Mouse (Mus musculus) layer of hippocampus, postnatal 25 days (tissue): ENCODE measurements at regions not wholly inside any gene's neighbourhood (a gene's known extent, or its start where the extent isn't known, plus 50 kb on each side); places are given as distances from the start of the nearest gene placed in this dataset.

ENCODE experiments used
- DNase-seq, 2 experiments: peaks; one replicate each; pipeline ENCODE4 v3.0.0; 2022; ENCODE audit warnings: mixed read lengths in 2 of 2, low spot score in 1 of 2; ENCODE audit errors: extremely low spot score in 1 of 2

DNA sequence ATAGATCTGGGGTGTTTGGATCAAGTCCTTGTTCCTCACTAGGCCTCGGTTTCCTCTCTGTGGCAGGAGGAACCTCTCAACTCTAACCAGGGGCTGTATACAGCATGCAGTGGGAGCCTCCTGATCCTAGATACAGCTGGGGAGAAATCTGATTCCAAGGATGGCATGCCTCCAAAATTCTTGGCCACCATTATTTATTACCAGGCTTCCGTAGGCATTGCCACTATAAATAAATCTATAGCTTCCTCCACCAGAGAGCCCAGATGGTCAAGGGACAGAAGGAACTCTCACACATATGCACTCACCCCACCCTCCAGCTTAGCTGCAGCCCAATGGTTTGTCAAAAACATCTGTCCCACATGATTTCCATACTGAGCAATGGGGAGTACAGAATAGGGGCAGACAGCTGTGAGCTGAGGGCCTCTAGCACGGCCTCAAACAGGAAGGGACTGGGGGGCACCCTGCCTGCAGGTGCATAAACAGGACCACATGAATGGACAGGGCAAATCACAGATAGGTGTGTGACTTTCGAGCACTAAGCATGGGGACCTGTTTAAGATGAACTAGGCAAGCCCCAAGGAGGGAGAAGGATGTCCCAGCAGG, 100.8 kb upstream of the Mgme1 start:
- DNase-seq = no peak

DNA sequence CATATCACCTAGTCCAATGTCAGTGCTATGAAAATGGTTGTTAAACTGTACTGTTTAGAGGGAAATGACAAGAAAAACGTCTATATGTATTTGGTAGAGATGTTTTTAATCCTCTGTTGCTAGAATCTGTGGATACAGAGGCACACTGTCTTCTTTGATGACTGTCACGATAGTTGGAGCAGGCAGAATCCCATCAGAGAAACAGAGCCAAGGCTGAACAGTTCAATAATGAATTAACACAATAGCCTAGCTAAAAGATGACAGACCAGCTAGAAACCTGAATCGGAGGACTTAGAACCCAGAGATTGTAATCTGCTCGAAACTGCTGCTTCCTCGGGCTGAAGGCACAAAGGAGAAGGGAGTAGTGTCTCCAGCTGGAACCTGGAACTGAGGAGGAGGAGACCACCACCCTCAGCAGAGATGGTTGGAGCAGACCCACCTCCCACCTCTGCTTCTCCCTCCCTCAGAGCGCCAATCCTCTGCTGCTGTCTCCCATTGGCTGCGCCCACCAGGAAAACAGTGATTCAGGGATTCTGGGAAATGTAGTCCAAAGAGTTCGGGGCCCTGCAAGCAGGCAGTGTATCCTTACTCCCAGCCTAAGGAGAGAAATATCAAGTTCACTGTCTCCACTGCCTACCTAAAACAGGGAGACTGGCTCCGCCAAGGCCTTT, 98.2 kb upstream of the Mgme1 start:
- DNase-seq = peak; percentile 59 to 61

DNA sequence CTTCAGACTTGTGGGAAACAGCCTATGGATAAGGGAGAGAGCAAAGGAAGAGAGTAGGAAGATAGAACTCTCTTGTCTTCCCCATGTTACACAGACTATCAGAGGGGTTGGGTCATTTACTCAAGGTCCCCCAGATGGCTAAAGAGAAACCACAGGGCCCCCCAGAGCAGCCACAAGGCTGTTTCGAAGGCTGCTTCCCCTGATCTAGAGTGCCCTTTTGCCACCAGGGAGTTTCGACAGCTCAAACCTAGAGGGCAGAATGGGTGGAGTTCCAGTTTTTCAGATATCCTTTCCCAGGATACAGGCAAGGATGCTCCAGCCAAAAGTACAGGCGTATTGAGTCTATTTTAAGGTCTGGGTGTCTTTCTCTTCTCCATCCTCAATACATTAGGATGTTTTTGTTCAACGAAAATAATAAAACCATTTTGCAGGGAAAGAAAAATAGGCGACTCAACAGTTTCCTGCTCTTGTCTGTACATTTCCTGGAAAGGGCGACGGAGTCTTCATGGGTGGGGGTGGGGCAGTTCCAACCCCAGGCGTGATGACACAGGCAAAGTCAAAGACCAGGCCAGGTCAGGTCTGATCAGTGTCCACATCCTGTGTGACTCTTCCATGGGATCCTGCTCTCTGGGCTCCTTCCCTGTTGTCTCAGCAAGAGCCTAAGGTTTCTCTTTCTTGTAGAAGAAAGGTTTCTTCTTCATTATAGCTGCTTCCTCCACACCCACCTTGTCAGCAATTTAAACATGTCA, 96.9 kb upstream of the Mgme1 start:
- DNase-seq = no peak

DNA sequence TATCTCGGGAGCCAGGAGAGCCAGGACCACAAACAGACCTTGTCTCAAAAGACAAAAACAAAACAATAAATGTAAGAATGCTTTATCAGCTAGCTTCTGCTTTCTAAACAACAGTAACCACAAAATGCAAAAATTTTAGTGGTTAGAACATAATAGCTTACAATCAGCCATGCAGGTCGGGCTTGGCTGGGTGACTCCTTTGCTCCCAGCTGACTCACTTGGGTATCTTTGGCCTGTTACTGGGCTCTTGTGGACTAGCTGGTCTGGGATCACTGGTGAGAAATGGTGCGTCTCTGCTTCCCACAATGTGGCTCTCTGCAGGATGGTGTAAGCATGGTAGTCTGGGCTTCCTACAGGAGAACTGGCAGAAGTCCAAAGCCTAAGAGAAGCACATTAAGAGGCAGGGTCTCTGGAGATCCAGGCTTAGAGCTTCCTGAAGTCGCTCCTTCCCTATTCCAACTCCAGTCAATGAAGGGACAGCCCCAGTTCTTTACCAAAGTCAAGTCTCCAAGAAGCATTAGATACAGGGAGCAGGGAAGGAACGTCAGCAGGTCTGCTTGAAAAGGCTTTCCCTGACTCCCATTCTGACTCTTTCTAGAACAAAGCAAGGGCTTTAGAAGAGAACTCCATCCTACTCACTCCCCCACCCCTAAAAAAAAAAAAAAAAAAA, 96.0 kb upstream of the Mgme1 start:
- DNase-seq = no peak

DNA sequence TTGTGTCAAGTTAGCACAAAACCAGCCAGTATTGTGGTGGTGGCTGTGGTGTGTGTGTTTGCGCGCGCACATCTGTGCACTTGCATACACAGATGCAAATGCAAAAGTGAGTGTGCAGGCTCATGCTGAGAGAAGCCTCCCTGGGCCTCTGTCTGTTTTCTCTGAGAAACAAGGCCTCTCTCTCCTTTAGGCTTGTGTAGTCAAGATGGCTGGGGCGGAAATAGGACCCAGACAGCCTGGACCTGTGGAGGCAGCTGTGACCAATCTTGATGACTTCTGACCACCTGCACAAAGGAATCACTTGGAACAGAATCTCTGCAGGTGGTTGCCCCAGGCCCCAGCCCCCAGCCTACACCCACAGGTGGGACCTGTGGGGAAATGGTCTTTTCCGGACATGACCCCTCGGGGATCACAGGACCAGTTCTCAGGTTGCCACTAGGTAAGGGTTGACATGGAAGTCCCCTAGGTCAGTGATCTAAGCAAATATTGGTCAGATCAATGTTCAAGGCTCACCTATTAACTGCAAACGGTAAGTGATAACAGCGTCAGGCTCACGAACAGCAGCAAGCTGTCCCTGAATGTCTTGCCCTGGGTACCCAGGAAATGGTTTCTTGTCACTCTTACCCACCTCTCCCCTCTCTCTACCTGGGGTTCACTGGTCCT, 93.8 kb upstream of the Mgme1 start:
- no peak for DNase-seq

DNA sequence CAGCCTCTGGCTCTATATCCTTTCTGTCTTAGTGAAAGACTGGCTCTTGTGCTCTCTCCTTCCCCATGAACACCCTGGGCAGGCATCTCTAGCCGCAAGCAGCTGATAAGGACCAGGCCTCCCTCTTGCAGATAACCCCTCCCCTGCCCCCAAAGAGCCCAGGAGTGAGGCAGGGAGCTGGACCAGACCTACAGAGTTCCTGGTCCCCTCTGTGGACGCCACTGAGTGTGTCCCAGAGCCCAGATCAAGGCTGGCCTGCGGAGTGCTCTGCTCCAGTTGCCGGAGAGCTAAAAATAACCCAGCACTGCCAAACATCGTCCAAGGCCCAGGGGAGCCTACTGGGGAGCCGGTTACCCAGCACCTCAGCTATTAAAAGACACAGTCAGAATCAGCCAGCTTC, 93.2 kb upstream of the Mgme1 start:
- no peak for DNase-seq

DNA sequence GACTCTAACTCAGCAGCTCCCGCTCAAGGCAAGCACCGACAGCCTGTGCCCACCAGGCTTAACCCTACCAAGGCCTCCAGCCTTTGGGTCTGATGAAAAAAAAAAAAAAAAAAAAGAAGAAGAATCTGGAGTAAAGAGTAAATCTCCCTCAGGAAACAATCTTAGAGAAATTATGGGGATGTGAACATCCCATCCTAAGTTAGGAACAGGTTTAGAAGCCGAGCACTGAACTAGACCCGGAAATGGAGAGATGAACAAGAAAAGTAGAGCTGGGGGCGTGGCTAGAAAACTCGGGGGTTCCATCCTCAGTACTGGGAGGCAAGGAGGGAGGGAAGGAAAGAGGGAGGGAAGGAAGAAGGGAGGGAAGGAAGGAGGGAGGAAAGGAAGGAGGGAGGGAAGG, 92.5 kb upstream of the Mgme1 start:
- DNase-seq = no peak

DNA sequence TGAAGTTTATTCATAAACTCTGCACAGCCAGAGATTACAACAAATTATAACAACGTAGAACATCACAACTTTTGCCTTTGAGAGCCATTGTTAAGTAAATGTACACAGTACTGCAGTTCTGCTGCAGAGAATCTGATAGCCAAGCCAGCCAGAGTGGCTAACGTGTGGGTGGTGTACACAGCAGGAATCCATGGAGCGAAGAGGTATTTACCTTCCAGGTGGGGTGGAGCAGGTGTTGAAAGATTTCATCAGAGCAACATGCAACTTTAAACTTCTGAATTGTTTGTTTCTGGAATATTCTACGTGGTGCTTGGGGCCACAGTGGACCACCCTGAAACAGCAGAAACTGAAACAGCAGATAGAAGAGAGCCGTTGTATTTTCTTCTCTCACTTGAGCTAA, 88.4 kb upstream of the Mgme1 start:
- DNase-seq = no peak

DNA sequence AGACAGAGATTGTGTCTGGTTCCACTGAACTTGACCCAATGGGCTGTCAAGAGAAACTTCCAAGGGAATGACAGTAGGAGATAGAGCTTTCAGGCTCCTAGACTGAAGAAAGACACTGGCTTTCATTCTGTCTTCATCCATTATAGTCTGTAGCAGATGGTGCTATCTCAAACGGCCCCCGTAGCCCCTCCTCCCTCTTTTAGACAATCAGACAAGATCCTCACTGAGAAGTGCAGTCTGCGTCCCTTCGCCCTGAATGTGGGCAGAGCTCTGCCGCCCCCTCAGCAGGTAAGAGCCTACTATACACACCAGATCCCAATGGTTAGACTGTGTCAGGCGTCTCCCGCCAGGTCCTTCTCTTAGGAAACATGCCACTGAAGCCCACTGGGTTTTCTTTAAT, 87.9 kb upstream of the Mgme1 start:
- DNase-seq = no peak

DNA sequence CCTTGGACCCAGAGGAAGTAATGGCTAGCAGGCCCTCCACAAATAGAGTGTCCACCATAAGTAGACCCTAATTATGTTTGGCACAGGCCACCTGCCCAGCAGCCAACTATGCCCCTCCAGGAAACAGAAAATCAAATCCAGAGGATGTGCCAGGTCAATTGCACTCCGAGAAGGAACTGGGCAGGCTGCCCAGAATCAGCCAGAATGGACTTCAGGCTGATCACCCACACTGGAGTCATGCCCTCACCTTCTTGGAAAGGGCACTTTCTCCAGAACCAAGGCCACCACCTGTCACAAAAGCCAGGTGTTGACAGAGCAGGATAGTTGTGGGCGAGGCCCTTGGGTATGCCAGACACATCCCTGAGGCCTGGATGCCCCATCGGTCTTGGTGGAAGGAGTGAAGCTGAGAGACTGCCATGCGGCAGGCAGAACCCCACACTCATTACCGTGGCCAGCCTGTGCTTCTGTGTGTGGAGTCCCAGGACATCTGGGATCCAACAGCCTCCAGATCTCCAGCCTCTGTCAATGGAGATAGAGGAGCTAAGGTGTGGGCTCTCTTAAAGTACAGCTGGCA, 87.0 kb upstream of the Mgme1 start:
- DNase-seq = no peak

DNA sequence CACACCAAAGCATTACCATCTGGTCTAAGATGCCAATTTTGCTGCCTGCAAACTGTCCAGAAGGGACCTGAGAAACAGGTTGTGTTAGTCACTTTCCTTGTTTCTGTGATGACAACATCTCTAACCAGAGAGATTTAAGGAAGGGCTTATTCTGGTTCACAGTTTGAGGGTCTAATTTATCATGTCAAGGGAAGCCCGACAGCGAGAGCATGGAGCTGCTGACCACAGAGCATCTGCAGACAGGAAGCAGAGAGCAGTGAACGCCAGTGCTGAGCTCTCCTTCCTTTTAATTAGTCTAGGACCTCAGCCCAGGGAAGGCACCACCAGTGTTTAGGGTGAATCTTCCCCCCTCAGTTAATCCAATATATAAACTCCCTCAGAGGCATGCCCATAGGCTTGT, 85.3 kb upstream of the Mgme1 start:
- DNase-seq = no peak

DNA sequence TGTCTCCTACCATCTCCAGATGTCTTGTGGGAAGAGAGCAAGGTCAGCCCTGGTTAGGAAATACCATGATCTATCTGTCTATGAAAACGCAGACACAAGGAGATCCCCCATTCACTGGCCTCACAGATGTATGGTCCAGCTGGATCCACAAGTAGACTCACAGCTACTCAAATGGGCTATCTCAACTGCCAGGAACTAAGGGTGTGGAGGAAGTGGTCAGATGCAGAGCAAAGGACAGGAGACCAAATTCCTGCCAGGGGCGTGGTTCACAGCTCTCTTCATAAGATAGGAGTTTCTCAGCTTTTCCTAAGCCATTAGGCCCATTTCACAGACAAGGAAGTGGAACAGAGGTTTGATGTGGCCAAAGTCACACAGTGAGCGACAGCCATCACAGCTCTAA, 84.0 kb upstream of the Mgme1 start:
- DNase-seq = no peak

DNA sequence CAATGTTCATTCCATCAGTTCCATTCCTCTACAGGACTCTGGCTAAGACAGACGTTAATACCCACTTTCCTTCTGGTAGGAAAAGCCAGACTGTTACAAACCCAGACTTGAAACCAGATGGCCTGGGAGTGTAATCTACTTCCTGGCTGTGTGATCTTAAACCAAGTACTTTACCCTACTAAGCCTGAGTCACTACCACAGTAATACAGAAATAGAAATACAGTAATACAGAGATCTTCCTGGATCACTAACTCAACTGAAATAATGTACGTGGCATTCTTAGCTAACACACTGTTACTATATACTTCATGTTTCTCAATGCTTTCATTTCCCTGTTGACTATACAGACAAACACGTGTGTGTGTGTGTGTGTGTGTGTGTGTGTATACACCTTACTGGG, 82.4 kb upstream of the Mgme1 start:
- DNase-seq = no peak

DNA sequence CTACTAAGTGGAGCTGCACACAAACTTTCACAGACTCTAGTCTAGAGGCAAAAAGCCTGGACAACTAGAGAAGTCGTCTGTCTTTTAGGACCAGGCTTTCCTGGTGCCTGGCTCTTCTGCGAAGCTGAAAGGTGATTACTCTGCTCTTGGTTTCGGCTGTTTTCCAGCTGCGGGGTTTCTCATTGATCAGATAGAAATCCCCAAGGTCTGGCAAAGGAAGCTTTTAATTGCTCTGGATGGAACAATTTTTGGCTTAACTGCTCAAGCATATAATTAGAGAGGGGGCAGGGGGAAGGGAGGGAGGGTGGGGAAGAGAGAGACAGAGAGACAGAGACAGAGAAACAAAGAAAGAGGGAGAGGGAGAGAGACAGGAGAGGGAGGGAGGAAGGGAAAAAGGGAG, 82.0 kb upstream of the Mgme1 start:
- no peak for DNase-seq

DNA sequence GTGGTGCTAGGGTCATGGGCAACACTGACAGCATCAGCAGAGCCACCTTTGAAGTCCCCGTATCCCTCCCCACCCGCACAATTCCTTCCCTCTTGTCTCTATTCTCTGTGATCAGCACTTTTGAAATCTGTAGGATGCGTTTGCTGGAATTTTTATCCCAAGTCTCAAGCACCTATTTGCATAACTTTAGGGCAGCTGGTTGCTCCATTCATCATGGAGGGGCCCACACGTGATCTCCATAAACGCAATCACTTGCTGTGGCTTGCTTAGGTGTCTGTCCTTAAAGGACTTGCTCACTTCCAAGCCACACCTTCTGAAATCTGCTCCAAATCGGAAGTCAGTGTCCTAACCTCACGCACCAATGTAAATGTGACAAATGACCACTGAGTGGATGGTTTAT, 80.7 kb upstream of the Mgme1 start:
- DNase-seq = no peak

DNA sequence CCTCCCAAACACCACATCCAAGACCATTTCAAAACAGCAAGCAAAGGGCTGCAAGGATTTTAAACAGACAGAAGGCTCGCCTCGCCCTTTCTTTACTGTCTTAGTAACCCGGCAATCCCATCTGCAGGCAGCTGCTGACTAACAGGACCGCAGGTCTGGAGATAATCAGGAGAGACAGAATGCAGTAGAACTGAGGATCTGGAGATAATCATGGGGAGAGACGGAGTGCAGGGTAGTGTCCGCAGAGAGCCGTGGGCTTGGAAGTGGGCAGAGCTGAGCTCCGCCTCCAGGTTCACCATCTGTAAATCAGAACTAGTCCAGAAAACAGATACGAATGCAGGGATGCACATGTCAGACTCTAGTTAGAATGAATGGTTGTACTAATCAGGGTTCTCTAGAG, 79.4 kb upstream of the Mgme1 start:
- no peak for DNase-seq

DNA sequence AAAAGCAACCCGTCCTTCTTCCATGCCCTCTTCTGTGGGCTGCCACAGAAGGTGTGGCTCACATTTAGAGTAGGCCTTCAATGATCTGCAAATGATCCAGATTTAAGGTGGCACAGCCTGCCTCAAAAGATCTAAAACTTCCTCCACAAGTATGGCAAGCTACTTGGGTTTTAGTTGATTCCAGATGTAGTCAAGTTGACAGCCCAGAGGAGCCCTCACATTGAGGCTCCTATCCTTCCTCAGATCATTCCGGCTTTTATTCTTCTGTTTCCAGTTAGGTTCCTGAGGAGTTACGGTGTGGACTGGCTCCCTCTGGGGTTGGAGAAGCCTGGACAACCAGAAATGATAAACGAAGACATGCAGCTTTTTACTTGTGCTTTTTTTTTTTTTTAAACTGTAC, 78.8 kb upstream of the Mgme1 start:
- no peak for DNase-seq

DNA sequence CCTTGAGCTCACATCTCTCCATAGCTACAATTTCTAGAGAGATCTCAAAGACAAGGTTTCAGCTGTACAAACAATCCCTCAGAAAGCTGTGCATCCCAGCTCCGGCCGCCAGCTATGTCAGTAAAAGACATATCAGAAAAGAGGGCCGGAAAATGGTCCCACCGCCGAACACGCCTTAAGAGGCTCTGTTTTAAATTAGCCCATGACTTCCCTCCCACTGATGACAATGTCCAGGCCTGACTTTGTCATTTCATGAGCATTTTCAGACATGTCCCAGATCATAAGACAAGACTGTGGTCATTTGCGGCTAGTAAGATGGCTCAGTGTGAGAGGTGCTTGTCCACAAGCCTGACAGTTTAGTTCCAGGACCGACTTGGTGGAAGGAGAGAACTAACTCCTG, 78.0 kb upstream of the Mgme1 start:
- no peak for DNase-seq

DNA sequence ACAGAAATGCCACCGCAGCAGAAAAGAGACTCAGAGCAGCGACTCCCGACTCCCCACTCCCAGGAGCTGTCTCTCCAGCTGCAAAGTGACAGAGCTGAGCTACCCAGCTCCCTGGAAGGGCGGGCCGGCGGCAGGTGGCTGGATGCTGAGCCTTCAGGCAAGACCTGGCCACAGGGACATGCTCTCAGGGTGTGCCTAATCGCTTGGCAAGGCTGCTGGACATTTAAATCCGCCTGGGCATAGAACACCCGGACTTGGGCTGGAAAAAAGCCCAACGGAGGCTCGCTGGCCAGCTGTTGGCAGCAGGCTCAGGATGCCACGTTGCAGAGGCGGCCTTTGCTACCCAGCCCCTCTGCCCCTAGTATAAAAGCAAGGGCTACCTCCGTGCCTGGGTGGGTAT, 74.6 kb upstream of the Mgme1 start:
- no peak for DNase-seq

DNA sequence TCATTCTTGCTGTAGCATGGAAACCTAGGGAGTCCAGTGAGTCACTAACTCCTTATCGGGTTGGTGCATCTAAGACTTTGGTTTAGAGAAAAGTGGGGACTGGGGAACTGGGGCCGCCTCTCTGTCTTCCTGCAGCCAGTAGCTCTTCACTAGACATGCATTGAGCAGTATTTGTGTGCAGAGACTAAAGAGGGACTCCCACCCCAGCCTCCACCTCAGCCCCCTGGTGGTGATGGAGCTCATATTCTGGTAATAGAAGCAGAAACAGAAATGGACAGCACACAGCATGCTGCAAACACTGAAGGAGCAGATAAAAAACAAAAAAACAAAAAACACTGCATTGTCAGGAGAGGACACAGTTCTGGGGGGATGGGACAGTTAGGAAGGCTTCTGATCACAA, 73.3 kb upstream of the Mgme1 start:
- DNase-seq = no peak
